Mouse (Mus musculus): Measurements from ENCODE around the gene Tbc1d2b. TPM values are rescaled to one million over a fixed set of nuclear protein-coding genes. Genes with fewer than 3 reads are reported as not detected.

Gene Tbc1d2b
- polyA plus RNA-seq, 1 experiment, result not detected

DNA sequence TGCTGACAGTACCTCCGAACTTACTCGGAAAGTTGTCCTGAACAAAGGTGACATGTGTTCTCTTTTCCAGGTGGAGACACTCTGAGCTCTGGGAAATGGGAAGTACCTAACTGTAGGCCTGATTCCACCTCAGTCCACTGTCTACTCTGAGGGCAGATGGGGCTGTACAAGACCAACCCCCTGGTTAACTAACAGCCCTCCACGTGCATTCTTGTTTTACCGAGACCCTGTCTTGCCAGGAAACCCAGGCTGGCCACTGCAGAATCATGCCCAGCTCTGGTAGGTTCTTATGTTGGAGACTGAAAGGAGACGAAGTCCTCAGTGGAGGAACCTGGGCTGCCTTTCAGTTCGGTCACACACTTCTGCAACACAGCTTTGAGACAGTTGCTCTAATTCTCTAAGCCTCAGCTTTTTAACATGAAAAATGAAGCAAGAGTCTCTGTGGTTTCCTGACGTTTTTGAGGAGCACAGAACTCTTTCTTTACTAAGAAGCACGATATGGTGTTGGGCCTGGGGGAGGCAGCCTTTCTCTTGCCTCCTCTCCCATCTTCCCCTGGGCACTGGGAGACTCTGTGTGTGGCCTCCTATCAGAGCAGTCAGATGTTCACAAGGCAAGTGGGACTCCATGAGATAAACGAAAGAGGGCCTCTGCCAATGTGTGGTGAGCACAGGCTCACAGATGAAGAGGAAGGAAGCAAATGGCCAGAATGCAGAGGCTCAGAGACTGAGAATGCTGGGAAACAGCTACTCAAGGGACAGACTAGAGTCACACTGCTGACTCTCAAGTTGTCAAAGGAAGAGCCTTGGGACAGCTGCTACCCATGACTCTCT is 33.2 kb downstream of the Tbc1d2b start:
- TF ChIP-seq GATA1 (IDR thresholded peaks at IDR 0.05; ENCODE audit: low read length), result no peak

DNA sequence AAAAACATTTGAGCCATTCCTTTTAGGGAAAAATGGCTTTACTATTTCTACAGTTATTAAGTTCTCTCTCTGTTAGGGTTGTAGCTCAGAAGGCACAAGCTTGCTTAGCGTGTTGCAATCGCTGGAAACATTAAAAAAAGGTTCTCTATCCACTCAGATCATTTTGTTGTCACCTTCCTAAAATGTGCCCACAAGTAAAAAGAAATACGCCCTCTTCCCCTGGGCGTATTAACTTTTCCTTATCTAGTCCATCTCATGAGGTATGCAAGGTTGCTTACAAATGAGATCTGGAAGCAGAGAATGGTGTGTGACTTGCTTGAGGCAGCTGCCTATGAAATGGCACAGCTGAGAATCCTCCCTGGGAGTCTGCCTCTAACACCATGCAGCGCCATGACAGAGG is 33.8 kb downstream of the Tbc1d2b start:
- TF ChIP-seq GATA1 (IDR thresholded peaks at IDR 0.05; ENCODE audit: low read length), result no peak

DNA sequence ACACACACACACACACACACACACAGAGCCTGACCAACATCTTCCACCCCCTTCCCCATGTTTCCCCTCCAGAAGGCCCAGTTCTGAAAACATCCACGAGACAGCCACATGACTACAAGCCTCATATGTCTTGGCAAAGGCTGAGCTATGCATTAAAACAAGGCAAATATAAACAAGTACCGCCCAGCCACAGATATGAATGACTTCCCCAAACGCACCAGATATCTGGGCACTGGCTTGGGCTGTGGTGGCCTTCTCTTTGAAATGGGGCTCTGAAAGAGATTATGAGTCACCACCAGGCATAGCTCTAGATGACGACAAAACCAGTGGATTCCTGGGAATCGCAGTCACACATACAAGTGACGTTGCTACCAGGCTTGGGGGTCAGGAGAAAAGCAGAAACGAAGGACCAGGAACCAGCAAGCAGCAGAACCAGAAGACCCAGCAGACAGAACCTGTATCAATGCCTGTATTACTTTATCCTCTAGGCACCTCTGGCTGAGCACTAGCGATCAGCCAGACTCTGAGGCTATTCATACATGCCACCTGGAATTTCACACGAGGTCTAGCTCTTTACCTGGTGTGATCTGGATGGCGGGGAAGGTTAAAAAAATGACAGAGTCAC is 35.2 kb downstream of the Tbc1d2b start:
- no peak for TF ChIP-seq GATA1 (IDR thresholded peaks at IDR 0.05; ENCODE audit: low read length)

DNA sequence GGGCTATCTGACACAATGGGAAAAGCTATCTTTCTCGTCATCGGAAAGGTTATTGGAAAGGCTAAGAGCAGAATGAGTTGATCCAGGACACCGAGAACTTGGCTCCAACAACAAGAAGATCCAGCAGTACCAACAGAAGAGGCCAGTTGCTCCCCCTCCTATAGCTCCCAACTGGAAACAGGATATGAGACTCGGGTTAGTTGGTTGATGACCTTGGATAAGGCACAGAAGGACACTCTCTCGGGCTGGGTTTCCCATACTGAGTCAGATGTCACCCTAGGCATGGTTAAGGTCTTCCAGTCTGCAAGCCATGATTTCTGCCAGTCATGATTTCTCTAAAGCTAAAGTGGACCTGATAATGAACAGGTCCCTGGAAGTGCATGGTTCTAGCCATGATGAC is 35.8 kb downstream of the Tbc1d2b start:
- no peak for TF ChIP-seq GATA1 (IDR thresholded peaks at IDR 0.05; ENCODE audit: low read length)

DNA sequence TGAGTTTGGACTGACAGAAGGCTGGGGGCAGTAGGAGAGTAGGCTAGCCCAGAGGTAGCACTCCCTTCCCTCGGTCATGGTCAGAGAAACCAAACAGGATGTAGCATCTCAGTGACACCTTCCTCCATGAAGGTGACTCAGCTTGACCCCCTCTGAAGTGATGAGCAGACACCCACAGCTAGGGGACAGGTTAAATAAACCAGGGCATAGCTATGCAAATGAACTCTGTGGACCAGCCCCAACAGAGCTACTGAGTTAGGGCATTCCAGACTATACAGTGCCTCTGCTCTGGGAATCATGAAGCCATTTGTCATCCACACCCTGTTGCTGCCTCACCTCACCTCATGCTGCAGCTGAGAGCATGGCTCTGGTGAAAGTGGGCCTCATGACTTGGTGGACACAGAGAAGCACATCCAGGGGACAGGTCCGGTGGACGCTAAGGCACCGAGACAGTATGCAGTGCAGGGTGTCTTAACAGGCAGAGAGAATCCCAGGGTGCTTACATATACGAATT is 36.6 kb downstream of the Tbc1d2b start:
- TF ChIP-seq GATA1 (IDR thresholded peaks at IDR 0.05; ENCODE audit: low read length), result no peak

DNA sequence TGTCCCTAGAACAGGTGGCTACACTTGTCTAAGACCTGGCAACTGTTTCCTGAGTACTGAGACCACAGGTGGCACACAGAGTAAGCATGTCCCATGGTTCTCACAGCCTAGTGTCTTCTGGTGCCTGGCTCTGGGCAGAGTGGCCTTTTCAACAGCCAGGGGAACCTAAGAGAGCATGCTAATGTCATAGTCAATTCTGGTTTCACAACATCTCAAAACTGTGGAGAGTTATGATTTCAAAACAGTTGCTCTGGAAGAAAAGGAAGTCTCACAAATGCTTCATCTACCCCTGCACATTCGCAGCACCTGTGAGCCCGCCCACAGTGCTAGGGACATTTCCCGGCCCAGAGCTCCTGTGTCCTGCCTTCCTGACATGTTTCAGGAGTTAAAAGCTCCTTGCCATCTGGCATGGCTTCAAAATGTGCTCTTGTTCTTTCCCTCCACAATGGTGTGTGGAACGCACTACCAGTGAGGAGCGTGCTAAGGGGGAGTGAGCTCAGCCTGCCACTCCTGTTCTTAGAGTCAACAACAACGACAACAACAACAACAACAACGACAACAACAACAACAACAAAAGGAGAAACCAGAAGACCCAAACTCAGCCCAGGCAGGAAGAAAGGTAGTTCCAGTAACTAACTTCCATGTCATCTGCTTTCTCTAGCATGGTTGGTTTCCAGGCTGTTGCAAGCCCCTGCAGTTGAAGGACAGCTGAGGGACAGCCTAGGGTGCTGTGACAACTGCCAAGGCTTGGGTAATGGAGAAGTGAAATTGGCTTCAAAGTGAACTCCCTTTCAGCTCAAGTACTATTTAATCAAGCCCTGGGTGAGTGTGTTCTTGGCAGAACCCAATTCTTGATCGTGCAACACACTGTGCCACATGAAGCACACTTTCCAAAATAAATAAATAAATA is 37.6 kb downstream of the Tbc1d2b start:
- TF ChIP-seq GATA1 (IDR thresholded peaks at IDR 0.05; ENCODE audit: low read length), result no peak

DNA sequence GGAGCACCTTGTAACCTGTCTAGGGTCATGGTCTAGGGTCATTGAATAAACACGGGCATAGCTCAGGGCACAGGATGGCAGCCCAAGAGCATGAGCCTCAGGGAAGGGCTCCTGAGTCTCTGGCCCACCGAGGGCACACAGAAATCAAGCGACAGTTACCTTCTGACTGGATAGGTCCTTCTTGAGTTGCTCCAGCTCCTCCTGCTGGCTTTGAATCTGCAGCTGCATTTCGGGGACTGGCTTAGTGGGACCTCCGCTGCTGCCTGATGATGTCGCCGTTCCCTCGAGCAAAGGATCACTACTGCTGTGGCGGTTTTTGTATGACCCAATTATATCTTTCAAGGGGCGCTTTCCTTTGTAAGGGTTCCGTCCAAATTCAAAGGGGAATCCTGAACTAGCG is 43.4 kb downstream of the Tbc1d2b start:
- TF ChIP-seq GATA1 (IDR thresholded peaks at IDR 0.05; ENCODE audit: low read length), result no peak

DNA sequence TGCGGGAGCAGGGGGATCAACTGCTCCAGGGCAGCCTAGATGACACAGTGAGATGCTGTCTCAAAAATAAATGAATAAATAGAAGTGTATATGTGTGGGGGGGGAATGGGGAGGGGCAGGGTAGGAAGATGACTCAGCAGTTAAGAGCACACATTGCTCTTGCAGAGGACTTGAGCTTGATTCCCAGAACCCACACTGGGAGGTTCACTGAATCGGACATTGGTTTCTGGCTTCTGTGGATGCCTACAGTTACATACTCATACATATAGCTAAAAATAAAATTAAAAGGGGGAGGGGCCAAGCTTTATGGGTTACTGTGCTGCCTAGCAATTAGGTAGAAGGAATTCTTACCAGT is 43.9 kb downstream of the Tbc1d2b start:
- no peak for TF ChIP-seq GATA1 (IDR thresholded peaks at IDR 0.05; ENCODE audit: low read length)

DNA sequence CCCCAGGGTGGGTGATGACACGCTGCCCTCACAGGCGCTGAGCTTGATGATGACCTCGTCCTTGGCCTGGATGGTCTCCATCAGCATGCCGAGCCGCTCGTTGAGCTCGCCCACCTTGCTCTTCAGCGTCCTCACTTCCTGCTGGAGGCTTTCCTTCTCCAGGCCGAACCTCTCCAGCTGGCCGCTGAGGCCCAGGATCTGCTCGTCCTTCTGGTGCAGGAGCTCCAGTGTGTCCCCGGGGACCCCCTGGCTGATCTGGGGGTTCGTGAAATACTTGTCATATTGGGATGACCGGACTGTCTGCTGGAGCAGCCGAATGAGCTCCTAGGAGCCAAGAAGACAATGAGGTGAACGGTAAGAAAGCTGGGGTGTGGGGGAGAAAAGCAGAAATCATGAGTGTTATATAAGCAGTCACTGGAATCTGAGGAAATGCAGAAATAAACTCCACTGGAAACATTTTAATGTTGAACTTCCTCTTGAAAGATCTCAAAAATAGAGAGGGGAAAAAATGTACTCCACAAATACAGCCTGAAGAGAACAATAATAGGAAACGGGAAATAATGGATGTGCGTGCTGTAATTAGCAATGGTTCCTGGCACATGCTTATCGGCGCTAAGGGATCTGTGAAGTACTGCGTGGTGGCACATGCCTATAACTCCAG is 44.4 kb downstream of the Tbc1d2b start:
- no peak for TF ChIP-seq GATA1 (IDR thresholded peaks at IDR 0.05; ENCODE audit: low read length)

DNA sequence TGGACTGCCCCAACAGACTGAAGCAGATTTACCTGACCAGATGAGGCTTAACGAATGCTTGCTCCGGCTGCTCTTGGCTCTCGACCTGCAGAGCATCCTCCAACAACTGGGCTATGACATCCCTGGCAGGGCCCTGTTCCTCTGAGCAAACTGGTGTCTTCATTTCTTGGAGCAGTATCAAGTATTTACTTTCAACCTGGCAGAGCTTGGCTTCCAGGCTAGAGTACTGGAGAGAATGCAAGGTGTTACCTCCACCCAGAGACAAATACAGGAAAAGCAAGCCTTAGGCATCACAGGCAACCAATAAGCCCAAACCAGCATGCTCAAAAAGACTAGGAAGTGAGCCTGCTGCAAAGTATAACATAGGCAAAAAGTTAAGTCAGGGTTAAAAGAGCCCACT is 48.3 kb downstream of the Tbc1d2b start:
- TF ChIP-seq GATA1 (IDR thresholded peaks at IDR 0.05; ENCODE audit: low read length), result no peak

DNA sequence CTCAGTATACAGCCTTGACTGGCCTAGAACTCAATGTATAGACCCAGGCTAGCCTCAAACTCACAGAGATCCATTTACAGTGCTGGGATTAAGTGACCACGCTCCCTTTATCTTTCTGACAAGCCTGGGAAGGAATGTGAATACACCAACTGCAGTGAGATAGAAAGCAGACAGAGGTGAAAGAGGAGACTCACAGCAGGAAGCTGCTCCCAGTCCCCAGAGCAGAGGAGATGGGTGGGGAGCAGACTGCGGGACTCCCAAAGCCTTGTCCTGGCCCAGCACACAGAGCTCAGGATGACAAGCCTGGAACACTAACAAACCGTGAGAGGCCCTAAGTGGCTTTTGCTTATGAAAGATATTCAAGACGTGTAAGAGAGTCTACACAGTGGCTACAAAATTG is 53.1 kb downstream of the Tbc1d2b start:
- no peak for TF ChIP-seq GATA1 (IDR thresholded peaks at IDR 0.05; ENCODE audit: low read length)

DNA sequence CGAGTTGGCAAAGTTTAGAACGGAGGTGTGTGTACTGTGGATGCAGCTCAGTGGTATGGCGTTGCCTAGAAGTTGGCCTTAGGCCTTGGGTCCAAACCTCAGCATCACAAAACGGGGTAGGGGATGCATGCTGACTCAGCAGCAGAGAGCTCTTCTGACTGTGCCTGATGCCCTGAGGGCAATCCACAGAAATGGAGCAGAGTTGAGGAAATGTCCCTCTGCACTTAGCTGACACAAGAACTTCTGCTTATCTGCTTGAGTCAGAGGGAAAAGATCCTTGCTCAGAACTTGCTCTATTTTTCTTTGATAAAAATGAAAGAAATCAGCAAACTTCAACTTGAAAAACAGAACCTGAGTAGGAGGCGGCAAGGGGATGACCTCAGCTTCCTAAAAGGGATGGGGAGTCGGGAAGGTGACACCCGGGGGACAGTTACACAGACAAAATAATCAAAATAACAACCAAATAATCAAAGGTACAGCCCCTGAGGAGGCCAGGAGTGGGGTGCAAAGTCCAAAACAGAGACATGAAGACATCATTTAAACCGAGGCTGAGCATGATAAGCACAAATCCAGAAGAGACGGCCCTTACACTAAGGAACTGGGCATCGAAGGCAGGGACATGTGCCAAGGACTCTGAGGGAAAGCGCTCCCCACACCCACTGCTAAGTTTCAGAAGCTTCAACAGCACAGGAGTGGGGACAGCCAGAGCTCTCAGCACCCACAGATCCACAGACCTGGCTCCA is 54.2 kb downstream of the Tbc1d2b start:
- no peak for TF ChIP-seq GATA1 (IDR thresholded peaks at IDR 0.05; ENCODE audit: low read length)

DNA sequence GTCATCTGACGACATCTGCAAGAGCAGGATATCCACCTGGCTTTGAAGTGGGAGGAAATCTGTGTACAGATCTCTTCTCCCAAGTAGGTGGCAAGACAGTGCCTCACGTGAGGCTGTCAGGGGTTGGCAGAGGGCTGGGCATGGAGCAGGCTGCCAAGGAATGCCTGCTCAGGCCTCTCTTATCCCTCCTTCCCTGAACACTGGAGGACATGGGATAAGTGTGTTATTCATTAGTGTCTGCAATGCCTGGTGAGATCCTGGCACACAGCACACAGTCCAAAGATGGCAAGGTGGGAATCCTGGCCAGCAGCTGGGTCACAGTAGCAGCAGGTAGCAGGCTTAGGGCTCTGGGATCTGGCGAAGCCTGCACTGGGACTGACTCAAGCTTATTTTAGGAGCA is 57.5 kb downstream of the Tbc1d2b start:
- no peak for TF ChIP-seq GATA1 (IDR thresholded peaks at IDR 0.05; ENCODE audit: low read length)

DNA sequence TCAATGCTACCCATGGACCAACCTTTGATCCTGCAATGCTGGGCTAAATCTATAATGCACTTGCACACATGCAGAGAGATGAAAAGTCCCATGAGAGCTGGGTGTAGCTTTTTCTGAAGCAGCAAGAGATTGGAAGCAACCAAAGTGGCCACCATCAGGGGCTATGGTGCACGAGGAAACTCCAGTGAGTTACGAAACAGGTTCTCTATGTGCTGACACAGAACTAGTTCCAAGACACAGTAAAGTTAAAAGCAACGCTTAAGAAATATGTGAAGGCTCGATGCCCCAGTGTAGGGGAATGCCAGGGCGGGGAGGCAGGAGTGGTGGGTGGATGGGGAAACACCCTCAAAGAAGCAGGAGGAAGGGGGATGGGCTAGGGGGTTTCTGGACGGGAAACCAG is 61.9 kb downstream of the Tbc1d2b start:
- no peak for TF ChIP-seq GATA1 (IDR thresholded peaks at IDR 0.05; ENCODE audit: low read length)

DNA sequence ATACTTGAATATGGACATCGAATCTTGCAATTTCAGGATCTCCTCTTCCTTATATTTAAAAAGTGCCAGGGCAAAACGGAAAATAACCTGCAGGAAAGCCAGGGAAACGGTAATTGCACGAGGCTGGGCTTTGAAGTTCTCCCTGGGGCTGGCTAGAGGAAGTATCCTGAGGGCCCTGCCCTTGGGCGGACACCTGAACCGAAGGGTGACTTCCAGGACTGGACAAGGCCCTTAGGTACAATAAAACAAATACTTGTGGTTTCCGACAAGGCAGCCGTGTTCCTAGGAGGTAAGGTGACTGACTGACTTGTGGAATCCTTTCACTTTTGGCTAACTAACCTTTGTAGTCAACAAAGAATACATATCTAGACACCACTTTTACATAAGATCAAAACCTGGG is 62.8 kb downstream of the Tbc1d2b start:
- TF ChIP-seq GATA1 (IDR thresholded peaks at IDR 0.05; ENCODE audit: low read length), result no peak
